Mouse (Mus musculus) A20 (cell line): Measurements from ENCODE around the gene Zfp668.
"Not testable (repeated sequence)": the region's sequence is repeated elsewhere in the genome, so short reads cannot be mapped to it uniquely, and the experiment has no call there.

ENCODE experiments used
- DNase-seq: peaks from one replicate; pipeline ENCODE4 v3.0.0-alpha.2; 2011; ENCODE audit warnings: low read depth, low spot score

The Zfp668 gene

DNA sequence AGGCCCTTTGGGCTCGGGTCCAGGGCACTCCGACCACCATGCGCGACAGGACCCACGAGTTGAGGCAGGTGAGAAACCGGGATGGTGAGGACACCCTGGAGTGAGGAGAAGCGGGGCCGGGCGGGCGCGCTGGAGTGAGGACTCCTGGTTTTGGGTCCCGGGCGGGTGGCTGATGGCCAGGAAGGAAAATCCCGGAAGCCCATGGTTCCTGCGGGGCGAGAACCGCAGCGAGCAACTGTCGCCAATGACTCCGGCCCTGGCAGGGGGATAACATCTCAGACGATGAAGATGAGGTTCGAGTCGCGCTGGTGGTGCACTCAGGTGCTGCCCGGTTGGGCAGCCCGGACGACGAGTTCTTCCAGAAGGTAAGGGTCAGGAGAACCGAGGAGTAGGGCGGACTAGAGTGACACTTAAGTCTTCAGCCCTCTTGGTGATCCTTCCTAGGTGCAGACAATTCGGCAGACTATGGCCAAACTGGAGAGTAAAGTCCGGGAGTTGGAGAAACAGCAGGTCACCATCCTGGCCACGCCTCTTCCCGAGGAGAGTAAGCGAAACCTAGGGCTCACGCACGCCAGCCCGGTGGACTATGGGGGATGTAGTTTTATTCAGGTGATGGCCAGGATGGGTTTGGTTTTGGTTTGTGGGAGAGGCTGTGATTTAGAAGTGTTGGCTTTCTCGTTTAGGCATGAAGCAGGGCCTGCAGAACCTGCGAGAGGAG is 34.5 kb downstream of the Zfp668 start:
- peak; percentile 89 for DNase-seq

DNA sequence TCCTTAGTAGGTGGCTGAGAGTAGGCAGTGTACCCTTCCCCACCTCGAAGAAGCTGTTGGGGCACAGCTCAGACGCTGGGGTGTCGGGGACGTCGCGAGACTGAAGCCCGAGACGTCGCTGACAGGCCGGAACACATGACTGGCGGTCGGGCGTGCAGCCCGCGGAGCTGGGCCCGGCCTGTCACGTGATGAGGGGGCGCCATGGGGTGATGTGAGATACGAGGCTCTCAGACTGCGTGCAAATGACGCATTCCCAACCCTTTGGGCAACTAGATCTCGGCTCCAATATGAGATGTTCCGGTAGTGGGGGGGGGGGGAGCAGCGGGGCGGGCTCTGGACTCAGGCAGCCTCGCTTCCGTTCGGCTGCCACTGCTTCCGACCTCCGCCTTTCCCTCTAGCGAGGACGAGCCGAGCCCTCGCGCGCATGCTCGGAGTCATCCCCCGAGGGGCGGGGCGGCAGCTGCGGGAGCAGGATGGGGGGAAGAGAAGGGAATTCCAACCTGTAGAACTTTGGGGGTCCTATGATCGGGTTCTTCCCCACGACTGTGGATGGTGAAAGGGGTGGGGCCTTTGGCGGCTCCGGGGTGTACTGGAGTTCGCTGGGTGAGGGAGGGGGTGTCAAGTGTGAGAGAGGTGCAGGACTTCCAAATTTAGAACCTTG is 35.2 kb downstream of the Zfp668 start:
- peak; percentile 96 for DNase-seq

DNA sequence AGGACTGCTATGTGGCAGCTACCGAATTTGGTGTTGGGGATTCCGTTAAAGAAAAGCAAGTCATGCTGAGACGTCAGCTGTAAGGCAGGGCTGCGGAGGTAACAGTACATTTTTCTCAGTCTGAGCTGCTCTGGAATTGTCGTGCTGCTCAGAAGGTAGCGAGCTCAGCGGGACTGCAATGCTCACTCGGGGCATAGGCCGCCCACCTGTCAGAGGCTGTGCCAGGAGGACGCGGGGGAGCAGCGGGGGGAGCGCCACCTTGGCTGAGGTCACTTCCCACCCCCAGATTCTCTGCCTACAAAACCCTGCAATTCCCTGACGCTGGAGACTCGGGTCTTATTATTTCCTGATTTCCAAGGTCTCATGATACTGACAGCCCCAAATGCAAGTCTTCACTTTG is 35.7 kb downstream of the Zfp668 start:
- no peak for DNase-seq

DNA sequence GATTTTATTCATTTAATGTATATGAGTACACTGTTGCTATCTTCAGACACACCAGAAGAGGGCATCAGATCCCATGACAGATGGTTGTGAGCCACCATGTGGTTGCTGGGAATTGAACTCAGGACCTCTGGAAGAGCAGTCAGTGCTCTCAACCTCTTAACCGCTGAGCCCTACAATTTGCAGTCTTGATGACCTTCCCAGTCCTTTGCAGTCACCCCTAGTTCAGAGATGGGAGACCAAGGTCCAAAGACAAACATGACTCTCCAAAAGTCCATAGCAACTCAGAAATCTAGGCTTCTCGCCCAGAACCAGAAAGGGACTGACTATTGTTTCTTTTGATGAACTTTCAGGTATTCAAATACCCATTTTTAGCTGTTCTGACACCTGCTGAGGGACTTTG is 36.6 kb downstream of the Zfp668 start:
- peak; percentile 50 for DNase-seq

DNA sequence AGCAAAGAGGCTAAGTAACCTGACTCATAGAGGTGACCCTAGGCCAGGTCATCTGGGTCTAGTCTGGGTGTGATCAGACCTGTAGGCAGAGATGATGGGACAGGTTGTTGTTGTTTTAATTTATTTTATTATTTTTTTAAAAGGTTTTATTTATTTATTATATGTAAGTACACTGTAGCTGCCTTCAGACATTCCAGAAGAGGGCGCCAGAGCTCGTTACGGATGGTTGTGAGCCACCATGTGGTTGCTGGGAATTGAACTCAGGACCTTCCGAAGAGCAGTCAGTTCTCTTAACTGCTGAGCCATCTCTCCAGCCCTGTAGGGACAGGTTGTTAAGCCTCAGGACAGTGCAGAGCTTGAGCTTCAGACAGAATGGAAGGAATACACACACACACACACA is 38.8 kb downstream of the Zfp668 start:
- not testable (repeated sequence) for DNase-seq

DNA sequence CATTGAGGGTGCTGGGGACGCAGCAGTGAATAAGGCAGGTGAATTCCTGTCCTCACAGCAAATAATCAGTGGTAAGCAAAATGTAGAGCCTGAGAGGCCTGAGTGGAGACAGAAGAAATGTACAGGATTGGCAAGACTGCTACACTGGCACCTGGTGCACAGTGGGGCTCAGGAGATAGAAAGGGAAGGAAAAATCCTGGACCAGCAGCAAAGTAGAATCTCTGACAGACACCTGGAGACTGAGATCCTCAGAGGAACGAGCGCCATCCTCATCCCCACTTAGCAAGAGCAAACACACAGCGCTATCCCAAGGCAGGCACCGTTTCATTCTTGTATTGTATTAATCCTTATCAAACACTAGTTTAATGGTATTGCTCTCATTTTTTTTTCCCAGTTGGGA is 39.2 kb downstream of the Zfp668 start:
- DNase-seq: no peak

DNA sequence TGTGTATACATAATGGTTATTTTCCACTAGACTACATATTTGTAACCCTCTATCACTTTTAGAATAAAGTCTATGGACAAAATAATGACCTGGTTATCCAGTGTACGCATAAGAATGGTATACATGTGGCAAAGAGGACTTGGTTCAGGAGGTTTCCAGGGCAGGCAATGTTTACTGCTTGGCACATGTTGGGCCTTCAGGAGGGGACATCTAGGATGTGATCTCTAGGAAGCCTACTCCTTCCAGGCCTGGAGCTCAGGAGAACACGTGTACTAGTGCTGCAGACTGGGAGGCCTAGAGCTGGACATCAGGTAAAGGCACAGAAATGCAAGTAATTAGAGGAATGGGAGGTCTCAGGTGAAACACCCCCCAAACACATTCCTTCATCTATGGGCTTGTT is 41.1 kb downstream of the Zfp668 start:
- no peak for DNase-seq

DNA sequence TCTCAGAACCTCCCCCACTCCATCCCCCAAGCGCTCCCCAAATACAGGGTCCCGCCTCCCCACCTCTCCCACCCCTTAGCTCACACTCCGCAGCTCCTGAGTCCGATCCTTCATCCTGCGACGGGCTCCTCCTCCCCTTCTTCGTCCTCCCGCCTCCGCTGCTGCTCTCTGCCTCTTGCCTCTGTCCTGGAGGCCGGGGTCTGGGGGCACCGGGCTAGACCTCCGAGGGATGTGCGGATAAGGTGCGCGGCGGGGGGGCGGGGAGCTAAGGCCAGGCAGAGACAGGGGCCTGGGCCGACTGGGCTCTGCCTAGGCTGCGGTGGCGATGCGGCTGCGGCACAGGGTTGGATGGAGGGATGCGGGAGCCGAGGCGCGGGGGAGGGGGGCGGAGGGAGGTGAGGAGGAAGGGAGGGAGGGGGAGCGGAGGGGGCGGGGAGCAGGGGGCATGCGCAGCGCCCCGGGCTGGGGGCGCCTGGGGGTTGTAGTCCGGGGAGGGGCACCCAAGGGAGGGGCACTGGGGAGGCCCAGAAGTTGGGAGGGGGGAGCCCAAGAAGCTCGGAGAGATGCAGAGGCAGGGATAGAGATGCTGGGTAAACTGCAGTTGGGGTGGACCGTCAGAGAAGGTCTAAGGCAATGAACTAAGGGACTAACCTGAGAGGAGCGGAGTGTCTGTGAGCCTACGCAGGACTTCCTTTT is 52.3 kb downstream of the Zfp668 start, which contains the start of the genes Stx4a and Stx1b:
Gene Stx4a (plus strand): TSS at position 119 of the 696 bp plus-strand sequence.
Gene Stx1b (minus strand): TSS at position 374 of the 696 bp plus-strand sequence.
- no peak for DNase-seq

DNA sequence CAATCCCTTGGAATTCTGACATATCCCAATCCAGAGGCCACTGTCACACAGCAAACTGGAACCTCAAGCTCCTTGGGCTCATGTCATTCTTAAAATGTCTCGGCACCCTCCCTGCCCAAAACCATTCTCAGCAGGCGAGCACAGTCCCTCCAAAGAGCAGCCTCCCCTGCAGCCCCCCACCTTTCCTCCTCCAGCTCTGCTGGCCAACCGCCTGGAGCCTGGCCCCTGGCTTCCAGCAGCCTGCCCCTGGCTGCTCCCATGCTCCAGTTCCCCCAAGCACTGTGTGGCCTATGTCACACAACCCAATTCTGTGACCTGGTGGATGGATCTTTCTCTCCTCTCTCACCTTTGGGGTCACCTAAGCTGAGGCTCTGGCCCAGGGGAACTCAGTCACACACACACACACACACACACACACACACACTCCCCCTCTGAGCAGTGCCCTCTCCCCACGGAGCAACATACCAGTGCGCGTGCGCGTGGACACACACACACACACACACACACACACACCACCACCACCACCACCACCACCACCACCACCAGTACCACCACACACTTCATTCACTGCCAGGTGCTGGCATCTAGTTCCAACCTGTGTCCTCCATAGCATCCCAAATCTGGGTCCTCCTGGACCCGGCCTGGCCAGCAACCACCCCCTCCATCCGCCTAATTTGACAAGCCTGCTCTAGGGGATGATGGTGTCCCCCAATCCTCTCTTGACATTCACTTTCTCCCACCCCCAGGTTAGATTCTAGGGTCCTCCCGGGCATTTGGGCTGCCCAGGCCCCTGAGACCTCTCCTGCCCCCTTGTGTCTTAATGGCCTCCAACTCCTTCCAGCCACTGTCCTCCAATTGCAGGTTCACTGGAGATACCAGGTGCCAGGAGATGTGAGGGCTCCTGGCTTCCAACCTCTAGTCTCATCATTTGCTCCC is 53.1 kb downstream of the Zfp668 start:
- DNase-seq: no peak

DNA sequence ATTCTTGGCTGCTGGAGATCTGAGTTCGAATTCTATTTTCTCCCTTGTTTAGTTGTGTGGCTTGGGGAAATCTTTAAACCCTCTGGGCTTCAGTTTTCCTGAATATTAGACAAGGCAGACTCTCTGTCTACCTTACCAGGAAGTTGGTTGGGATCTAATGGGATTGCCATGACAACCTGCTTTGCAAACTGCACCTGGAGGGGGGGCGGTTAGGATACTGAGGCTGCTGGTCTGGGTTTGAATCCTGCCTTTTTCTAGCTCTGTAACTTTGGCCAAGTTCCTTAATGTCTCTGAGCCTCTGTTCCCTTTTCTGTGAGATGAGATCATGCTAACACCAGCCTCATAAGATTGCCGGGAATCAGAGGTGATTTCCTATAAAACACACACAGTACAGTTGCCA is 54.1 kb downstream of the Zfp668 start:
- DNase-seq: no peak

DNA sequence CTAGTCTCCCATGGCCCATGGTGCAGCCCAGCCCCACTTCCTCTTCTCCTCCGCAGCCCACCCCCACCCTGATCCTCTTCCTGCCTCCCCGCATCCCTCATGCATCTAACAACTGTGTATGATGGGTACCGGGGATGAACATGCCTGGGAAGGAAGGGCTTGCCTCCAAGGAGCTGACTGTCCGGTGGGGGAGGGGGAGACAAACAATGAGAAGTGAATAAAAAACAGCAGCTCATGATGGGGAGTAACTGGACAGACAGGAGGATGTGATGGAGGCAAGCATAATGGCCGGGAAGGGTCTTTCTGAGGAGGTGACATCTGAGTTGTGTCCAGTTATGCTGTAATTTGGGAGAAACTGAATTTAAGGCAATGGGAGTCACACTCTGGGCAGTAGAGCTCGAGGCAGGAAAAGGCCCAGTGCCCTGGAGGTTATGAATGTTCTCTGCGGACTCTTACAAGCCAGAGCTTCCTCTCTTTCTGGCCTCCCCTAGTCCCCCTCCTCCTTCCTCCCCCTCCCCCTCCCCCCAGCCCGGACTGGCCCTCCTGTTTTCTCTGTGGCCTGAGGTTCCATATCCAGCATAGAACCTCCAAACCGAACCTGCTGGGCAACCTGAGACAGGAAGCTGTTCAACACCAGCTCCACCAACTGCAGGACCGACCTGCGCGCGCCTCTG is 55.7 kb downstream of the Zfp668 start:
- DNase-seq: no peak

DNA sequence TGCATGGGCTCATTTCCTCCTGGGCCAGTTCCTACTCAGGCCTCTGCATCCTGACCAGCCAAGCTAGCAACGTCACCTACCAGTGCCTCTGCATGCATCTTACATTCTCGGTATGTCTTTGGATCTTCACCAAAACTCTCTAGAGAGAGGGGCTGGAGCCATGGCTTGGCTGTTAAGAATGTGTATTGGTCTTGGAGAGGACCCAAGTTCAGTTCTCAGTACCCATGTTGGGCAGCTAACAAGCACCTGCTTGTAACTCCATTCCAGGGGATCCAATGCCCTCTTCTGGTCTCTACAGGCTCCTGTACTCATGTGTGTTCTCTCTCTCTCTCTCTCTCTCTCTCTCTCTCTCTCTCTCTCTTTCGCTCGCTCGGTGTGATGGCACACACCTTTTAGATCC is 58.9 kb downstream of the Zfp668 start:
- DNase-seq: no peak

DNA sequence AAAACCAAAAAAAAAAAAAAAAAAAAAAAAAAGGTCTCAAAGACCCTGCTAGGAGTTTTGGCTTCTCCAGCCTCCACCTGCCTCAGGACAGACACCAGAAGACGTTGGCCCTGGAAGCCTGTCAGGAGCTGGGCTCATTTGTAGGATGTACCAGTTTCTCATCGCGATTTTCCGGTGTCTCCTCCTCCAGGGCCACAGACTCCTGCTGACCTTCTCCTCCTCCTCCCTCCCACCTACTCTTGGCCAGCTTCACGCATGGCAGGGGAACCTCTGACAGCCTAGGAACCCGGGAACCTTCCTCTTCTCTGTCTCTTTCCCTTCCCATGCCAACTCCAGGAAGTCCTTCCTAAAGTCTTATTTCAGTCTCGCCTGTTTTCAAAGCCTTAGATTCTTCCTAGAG is 59.6 kb downstream of the Zfp668 start:
- DNase-seq: no peak

DNA sequence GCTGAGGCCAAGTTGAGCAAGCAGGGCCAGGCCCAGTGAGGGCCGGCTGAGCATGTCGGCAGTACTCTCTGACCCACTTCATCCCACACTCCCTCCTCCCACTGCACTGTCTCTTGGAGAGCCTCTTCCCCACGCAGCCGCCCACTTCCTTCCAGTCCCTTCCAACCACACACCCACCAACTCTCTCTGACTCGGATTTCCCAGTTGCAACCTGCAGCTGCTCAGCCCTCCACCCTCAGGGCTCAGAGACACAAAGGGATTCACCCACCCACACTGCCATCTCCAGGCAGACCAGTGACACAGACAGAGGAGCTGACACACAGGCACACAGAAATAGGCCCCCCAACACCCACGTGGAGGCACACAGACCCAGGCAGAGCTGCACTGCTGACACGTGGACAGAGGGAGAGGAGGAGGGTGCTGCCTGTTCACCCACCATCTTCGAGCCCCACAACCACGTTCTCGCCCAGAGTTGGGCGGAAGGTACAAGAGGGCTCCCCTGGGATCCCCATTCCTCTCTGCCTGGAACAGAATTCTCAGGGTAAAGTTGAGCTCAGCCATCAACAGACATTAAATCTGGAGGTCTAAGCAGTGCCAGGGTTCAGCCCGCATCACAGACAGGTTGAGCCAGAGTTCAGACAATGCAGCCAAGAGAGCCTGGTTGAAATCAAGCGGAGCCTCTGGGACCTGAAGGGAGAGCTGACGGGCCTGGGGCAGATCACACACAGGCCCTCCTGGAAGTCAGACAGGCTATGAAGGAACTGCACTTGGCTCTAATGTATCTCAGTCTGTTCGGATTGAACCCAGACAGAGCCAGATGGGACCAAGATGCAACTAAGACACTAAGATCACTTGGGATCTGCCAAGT is 60.4 kb downstream of the Zfp668 start:
- DNase-seq: no peak

DNA sequence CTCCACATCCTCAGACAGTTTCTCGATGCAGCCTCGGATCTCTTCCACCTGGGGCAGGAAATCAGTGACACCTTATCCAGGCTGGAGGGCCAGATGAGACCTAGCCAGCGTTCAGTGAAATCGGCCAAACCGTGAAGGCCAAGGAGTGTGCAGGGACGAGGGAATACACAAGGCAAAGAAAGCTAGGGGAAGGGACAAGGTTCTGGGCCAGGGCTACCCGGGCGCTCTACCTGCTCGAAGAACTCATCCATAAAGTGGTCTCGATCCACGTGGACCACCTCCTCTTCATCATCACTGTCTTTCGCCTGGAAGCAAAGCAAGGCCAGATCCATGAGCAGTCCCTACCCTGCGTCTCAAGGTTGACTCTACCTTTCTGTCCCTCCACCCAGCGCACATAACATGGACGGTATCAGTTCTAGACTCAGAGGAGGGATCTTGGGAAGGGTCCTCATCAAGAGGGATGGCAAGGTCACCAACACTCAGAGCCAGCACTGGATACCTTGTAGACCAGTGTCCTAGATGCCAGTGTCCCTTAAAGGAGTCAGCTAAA is 61.4 kb downstream of the Zfp668 start:
- no peak for DNase-seq

DNA sequence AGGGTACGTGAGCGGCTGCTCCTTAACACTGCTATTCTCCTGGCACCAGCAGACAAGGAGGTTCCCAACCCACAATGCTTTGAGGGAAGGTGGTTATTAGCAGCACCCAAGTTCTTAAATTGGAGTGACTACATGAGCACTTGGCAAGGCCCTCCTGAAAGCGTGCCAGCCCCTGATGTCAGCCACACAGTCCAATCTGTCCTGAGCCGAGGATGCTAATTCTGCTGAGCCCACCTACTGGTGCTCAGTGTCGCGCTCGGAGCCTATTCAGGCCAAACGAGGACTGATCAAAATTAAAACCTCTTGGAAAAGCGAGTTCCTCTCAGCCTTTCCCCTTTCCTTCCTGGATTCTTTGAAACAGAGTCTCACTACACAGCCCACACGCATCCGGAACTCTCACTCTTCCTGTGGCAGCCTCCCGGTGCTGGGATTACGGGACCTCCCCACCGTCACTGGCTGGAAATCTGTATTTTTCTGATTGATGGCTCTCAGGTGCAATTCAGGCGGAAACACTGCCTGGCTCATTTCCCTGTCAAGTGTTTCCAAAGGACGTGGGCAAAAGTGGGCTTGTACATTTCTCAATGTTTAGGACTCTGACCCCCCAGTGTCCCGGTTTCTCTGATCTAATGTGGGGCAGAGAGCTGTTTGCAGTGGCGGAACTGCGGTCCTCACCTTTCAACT is 62.2 kb downstream of the Zfp668 start:
- DNase-seq: no peak

DNA sequence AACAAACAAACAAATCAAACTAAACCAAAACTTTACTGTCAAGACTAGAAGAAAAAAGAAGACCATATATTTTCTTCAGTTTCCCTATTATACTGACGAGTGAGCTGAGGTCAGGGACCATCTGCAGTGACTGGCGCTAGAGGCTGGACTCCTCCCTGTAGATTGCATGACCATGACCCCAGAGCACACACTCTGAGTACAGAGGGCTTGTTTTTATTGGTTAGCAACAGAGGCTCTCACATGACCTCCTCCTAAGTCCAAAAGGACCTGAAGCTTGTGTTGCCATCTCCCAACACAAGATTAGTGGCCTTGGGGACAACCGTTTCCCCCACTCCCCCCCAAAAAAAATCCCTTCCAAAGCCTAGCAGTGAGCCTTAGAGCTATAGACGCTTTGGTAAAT is 62.8 kb downstream of the Zfp668 start:
- DNase-seq: no peak
